Mouse (Mus musculus) forebrain, embryonic 14.5 days (tissue): ENCODE measurements around the gene Mfap1b. TPM values are rescaled to one million over a fixed set of nuclear protein-coding genes. Genes with fewer than 3 reads are reported as not detected.
A peak's percentile ranks its signal among the peaks of the same experiment; 100 is the strongest.

ENCODE experiments used
- ATAC-seq: fragments of 200-750 bp; cut with Nextera tagmentation; 2 replicates; pipeline ENCODE4 v1.8.0; 2017; ENCODE audit warnings: mild to moderate bottlenecking, moderate library complexity
- DNase-seq: peaks from one replicate; pipeline ENCODE4 v3.0.0-alpha.2; 2015; ENCODE audit warnings: low spot score
- H3K27ac ChIP-seq: fragments of 300-500 bp; sonication (generic); 2 replicates; pipeline ENCODE4 v1.5.1; 2014; ENCODE audit warnings: low read depth, mild to moderate bottlenecking, control low read depth, low read length, moderate library complexity
- H3K27me3 ChIP-seq: fragments of 300-500 bp; sonication (generic); replicated peaks from 2 replicates; pipeline ENCODE4 v1.6.1; 2014; ENCODE audit warnings: low read length, control low read depth, mixed read lengths; ENCODE audit not compliant: control insufficient read depth, insufficient read depth
- H3K36me3 ChIP-seq: fragments of 300-500 bp; sonication (generic); 2 replicates; pipeline ENCODE4 v1.6.1; 2014; ENCODE audit warnings: low read length, control low read depth; ENCODE audit not compliant: control insufficient read depth, insufficient read depth
- H3K4me1 ChIP-seq: fragments of 300-500 bp; sonication (generic); 2 replicates; pipeline ENCODE4 v1.6.1; 2014; ENCODE audit warnings: antibody characterized with exemption, low read length, control low read depth; ENCODE audit not compliant: control insufficient read depth, insufficient read depth
- H3K4me2 ChIP-seq: fragments of 300-500 bp; sonication (generic); 2 replicates; pipeline ENCODE4 v1.6.1; 2014; ENCODE audit warnings: mild to moderate bottlenecking, control low read depth, low read length
- H3K4me3 ChIP-seq: fragments of 300-500 bp; sonication (generic); 2 replicates; pipeline ENCODE4 v1.5.1; 2014; ENCODE audit warnings: low read depth, low read length, control low read depth
- H3K9ac ChIP-seq: fragments of 300-500 bp; sonication (generic); 2 replicates; pipeline ENCODE4 v1.6.1; 2014; ENCODE audit warnings: mild to moderate bottlenecking, low read length, control low read depth, moderate library complexity
- H3K9me3 ChIP-seq: fragments of 300-500 bp; sonication (generic); replicated peaks from 2 replicates; pipeline ENCODE4 v1.6.1; 2016; ENCODE audit warnings: low read length, control low read depth, mixed read lengths; ENCODE audit not compliant: control insufficient read depth
- WGBS: fragments of 180-500 bp; shearing (Covaris S2); extraction: QIAGEN DNeasy Blood & Tissue Kit; methylation state at CpG from one replicate; pipeline ENCODE4 v1.1.7; 2014; 5-methylcytosine and 5-hydroxymethylcytosine counted together
- polyA plus RNA-seq: library from polyadenylated mRNA; unstranded; fragments of >200 nt; fragmentation: Nextera tagmentation; extraction: Ambion mirVana; gene quantifications from 2 replicates; pipeline ENCODE4 v1.2.1, GENCODE M21; 2014

Gene Mfap1b
- polyA plus RNA-seq, 1 experiment from 2014 or later = 65.7 TPM

DNA sequence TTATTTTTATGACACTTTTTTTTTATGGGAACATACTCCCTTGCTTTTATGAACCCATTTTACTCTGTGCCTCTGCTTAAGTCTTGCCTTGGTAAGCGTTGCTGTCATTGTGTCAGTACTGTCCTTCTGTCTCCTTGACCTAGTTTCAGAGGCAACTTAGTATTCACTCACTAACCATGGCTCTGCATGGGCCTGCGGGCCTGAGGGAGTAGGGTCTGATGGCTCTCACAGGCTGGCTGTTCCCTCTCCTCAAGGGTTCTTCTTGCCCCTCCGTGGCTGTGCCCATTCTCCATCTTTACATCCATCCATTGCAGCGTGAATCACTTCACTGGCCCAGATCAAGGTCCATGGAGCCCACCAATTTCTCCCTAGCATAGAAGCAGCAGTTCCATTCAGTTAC, 27.4 kb downstream of the Mfap1b start:
- no peak overlapping the region for H3K27ac ChIP-seq
- no peaks in the 10 kb centered on the region for H3K9me3 ChIP-seq
- H3K4me2 ChIP-seq = no peak overlapping the region
- no peak overlapping the region for H3K4me3 ChIP-seq
- peaks cover 5% of the 10 kb centered on the region; the same call in 1 of the 2 replicates for H3K36me3 ChIP-seq
- H3K9ac ChIP-seq = no peak overlapping the region
- 84% methylated on average over 4 of the region's 4 CpGs for WGBS
- ATAC-seq (no peak), DNase-seq (no peak)
- peaks cover 11% of the 10 kb centered on the region; the same call in 1 of the 2 replicates for H3K27me3 ChIP-seq
- H3K4me1 ChIP-seq = peaks cover 20% of the 10 kb centered on the region

GRCm38 (mm10) chr2:121445117-121445516, 28.8 kb downstream of the Mfap1b start:
- H3K4me3 ChIP-seq = no peak overlapping the region
- peaks cover 16% of the 10 kb centered on the region for H3K4me1 ChIP-seq
- no peak overlapping the region for H3K27ac ChIP-seq
- H3K4me2 ChIP-seq = no peak overlapping the region
- peaks cover 13% of the 10 kb centered on the region; the same call in 1 of the 2 replicates for H3K27me3 ChIP-seq
- no peak overlapping the region for H3K9ac ChIP-seq
- H3K36me3 ChIP-seq = no peaks in the 10 kb centered on the region; the same call in 1 of the 2 replicates
- no peaks in the 10 kb centered on the region for H3K9me3 ChIP-seq
- 87% methylated on average over 3 of the region's 3 CpGs for WGBS
- ATAC-seq (no peak), DNase-seq (no peak)

- H3K4me1 ChIP-seq = peaks cover 15% of the 10 kb centered on the region
- ATAC-seq = no peak
- H3K9me3 ChIP-seq = no peaks in the 10 kb centered on the region
- H3K36me3 ChIP-seq = peaks cover 9% of the 10 kb centered on the region
- DNase-seq = no peak
- H3K27me3 ChIP-seq = peaks cover 13% of the 10 kb centered on the region; the same call in 1 of the 2 replicates
- H3K4me3 ChIP-seq = no peak within 1 kb of the TSS
- no peak within 1 kb of the TSS for H3K27ac ChIP-seq
- no peak within 1 kb of the TSS for H3K9ac ChIP-seq
- H3K4me2 ChIP-seq = peak within 1 kb of the TSS; percentile 61
- 80% methylated on average over 1 of the region's 1 CpGs for WGBS
Observed at GRCm38 (mm10) chr2:121444178-121444577, 29.7 kb downstream of the Mfap1b start, which contains the start of gene Ell3. Ell3 (minus strand) TSS chr2:121444278.

DNA sequence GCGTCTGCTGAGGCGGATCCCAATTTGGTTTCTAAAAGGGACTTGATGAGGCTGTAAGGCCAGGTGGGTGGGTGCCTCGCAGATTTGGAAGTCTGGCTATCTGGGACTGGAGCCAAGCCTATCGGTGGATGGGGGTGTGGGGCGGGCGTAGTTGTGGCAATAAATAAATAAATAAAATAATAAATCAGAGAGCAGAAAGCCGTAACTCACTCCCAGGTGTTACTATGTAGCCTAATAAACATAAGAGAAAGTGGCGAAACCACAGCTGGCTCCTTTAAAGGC, 30.9 kb downstream of the Mfap1b start:
- WGBS = 7% methylated on average over 8 of the region's 8 CpGs
- no peak for ATAC-seq
- DNase-seq = peak; percentile 35
- peaks cover 21% of the 10 kb centered on the region for H3K36me3 ChIP-seq
- peak overlapping the region; percentile 28; the same call in 1 of the 2 replicates for H3K4me3 ChIP-seq
- no peaks in the 10 kb centered on the region for H3K9me3 ChIP-seq
- peaks cover 13% of the 10 kb centered on the region; the same call in 1 of the 2 replicates for H3K27me3 ChIP-seq
- peaks cover 14% of the 10 kb centered on the region for H3K4me1 ChIP-seq
- H3K4me2 ChIP-seq = peak overlapping the region; percentile 61
- H3K9ac ChIP-seq = peak overlapping the region; percentile 43
- no peak overlapping the region for H3K27ac ChIP-seq

GRCm38 (mm10) chr2:121442259-121443067, 31.4 kb downstream of the Mfap1b start:
- Histone ChIP-seq H3K36me3 (peaks cover 26% of the 10 kb centered on the region), H3K4me2 (peak overlapping the region; percentile 61), H3K27ac (no peak overlapping the region), H3K4me1 (peaks cover 12% of the 10 kb centered on the region), H3K9me3 (no peaks in the 10 kb centered on the region), H3K9ac (peak overlapping the region; percentile 43), H3K27me3 (peaks cover 13% of the 10 kb centered on the region; the same call in 1 of the 2 replicates), H3K4me3 (peak overlapping the region; percentile 28)
- DNase-seq (peak; percentile 23), ATAC-seq (no peak)
- WGBS = 1% methylated on average over 30 of the region's 30 CpGs

DNA sequence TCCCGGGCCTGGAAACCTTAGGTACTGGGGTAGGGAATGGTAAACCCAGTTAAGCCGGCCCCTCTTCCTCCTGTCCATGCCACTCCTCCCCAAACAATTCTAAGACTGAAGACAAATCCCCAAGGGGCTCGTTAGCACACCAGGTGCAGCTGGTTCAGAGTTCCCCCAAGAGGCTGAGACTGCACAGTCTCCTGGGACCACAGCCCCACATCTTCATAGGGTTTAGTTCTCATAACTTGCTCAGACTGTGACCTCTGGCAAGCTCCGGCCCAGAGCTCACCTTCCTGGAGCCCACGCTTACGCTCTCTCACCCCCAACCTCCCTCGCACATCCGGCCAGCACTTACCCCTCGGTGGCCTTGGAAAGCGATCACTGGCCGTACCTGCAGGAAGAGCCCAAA, 32.1 kb downstream of the Mfap1b start:
- H3K36me3 ChIP-seq = peaks cover 33% of the 10 kb centered on the region
- peak overlapping the region; percentile 61 for H3K4me2 ChIP-seq
- WGBS = 13% methylated on average over 11 of the region's 11 CpGs
- H3K4me1 ChIP-seq = peaks cover 12% of the 10 kb centered on the region
- no peak for ATAC-seq
- peaks cover 13% of the 10 kb centered on the region; the same call in 1 of the 2 replicates for H3K27me3 ChIP-seq
- DNase-seq = no peak
- peak overlapping the region; percentile 43 for H3K9ac ChIP-seq
- peak overlapping the region; percentile 28 for H3K4me3 ChIP-seq
- H3K9me3 ChIP-seq = no peaks in the 10 kb centered on the region
- H3K27ac ChIP-seq = no peak overlapping the region

DNA sequence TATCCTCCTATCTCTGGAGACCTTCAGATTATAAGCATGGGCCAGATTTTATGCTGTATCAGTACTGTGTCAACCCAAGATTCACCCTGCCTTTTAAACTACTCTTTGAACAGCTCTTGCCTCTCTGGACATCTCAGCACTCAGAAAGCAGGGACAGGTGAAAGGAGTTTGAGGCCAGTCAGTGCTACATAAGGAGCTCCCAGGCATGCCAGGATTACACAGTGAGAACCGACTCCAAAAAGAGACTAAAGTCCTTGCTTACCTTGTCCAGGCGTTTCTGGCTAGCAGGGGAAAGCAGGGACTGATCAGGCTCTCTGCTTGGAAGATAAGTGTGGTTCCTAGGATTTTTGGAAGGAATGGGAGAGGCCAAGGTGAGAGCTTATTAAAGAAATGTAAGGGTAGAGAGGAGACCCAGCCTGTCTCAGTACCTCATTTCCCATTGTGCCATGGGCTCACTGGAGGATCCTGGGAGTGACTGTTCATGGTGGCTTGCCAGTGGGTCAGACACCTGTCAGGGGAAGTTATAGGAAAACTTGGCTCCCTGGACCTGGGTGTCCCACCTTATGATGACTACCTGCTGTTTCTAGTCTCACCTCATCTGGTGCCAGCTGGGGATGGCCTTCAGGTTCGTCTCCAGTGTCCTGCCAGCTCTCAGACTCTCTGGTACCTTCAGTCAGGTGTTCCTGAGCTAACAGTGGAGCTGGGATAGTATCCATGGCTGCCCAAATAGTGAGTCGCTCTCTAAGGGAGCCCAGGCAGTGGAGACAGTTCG, 32.8 kb downstream of the Mfap1b start:
- H3K27ac ChIP-seq = no peak overlapping the region
- no peaks in the 10 kb centered on the region for H3K9me3 ChIP-seq
- DNase-seq = no peak
- no peak overlapping the region for H3K9ac ChIP-seq
- WGBS = 55% methylated on average over 5 of the region's 5 CpGs
- peaks cover 13% of the 10 kb centered on the region; the same call in 1 of the 2 replicates for H3K27me3 ChIP-seq
- no peak overlapping the region for H3K4me3 ChIP-seq
- peaks cover 38% of the 10 kb centered on the region for H3K36me3 ChIP-seq
- peaks cover 12% of the 10 kb centered on the region for H3K4me1 ChIP-seq
- no peak for ATAC-seq
- H3K4me2 ChIP-seq = no peak overlapping the region

DNA sequence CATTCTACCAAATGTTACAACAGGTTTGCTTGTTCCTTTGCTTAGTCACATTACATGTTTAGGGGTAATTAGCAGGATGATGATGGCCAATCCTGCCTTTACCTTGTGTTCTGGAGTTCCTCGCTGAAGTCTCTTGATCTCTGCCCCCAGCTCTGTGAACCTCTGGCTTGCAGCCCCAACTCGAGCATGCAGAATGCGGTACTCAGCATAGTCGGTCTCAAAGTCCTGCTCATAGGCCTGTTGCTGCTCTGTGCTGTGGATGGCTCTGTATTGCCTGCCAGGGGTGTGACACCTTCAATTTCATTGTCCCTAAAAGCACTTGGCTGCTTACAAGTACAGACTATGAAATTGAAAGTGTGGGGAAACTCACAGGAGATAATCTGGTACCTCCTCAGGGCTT, 34.1 kb downstream of the Mfap1b start:
- no peak overlapping the region for H3K4me2 ChIP-seq
- no peak overlapping the region for H3K27ac ChIP-seq
- no peak for DNase-seq
- no peak for ATAC-seq
- no peaks in the 10 kb centered on the region for H3K9me3 ChIP-seq
- peaks cover 12% of the 10 kb centered on the region for H3K4me1 ChIP-seq
- 75% methylated on average over 4 of the region's 4 CpGs for WGBS
- H3K4me3 ChIP-seq = no peak overlapping the region
- H3K27me3 ChIP-seq = peaks cover 13% of the 10 kb centered on the region; the same call in 1 of the 2 replicates
- no peak overlapping the region for H3K9ac ChIP-seq
- peaks cover 51% of the 10 kb centered on the region for H3K36me3 ChIP-seq
